Mouse (Mus musculus) heart, adult 2 months (tissue): ENCODE results near the gene F830045P16Rik.

Source experiments
- CTCF ChIP-seq: fragments of 200-600 bp; IDR thresholded peaks from 2 replicates; pipeline ENCODE4 v1.8.1; 2022; ENCODE audit warnings: antibody characterized with exemption, mild to moderate bottlenecking, moderate library complexity
- POLR2A ChIP-seq: fragments of 200-500 bp; IDR thresholded peaks from 2 replicates; pipeline ENCODE4 v1.6.1; 2011; ENCODE audit warnings: mild to moderate bottlenecking, low read depth, low read length, control low read depth; ENCODE audit not compliant: insufficient read depth

- TF ChIP-seq POLR2A, result no peak
- TF ChIP-seq CTCF, result no peak
These were observed 10.8 kb downstream of the F830045P16Rik start for GRCm38 (mm10) chr2:129525644-129526043.
